Mouse (Mus musculus): ENCODE measurements at regions not wholly inside any gene's neighbourhood (a gene's known extent, or its start where the extent isn't known, plus 50 kb on each side); places are given as distances from the start of the nearest gene placed in this dataset.

DNA sequence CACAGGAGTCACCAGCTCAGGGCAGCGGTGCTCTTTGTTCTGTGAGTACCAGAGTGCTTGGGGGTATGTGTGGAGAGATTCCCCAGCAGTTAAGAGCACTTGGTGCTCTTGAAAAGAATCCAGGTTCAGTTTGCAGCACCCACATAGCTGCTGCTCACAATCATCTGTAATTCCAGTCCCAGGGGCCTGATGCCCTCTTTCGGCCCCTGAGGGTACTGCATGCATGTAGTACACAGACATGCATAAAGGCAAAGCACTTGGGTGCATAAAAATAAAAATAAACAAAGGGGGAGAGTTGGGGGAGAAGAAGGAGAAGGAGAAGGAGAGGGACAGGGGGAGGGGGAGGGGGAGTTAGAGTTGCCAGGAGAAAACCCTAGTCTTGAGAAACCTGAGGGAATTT, 307.8 kb downstream of the Tshz3 start:
- TF ChIP-seq CHD2 (IDR thresholded peaks at IDR 0.05; ENCODE audit: low read depth, low read length) = no peak
- no peak for TF ChIP-seq ZNF384 (IDR thresholded peaks at IDR 0.05; ENCODE audit: low read depth, low read length)
- TF ChIP-seq MAFK (IDR thresholded peaks at IDR 0.05; ENCODE audit: insufficient read depth, low read depth, low read length) = no peak
- no peak for TF ChIP-seq HCFC1 (IDR thresholded peaks at IDR 0.05; ENCODE audit: borderline replicate concordance, insufficient read depth, low read length)
